Mouse (Mus musculus): Measurements from ENCODE around the gene Pdap1.
A peak's percentile ranks its signal among the peaks of the same experiment; 100 is the strongest.
"Not testable (repeated sequence)": the region's sequence is repeated elsewhere in the genome, so short reads cannot be mapped to it uniquely, and the experiment has no call there.

The Pdap1 gene

DNA sequence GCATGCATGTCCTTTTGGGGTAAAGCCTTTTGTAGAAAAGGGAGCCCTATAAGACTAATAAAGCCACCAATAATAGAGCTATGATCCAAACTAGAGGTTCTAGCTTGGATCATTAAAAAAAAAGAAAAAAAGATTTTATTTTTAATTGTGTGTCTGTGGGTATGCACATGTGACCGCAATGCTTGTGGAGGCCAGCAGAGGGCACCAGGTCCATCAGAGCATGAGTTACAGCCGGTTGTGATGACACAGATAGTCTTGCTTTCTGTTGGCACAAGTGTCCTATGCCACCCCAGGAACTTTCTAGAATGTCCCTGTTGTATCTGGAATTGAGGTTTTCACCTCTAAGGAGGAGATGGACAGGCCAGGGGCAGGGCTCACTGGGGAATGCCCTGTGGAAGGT, 20.7 kb downstream of the Pdap1 start:
- peak; percentile 62 for DNase-seq (ENCODE audit: low read depth, low spot score)

DNA sequence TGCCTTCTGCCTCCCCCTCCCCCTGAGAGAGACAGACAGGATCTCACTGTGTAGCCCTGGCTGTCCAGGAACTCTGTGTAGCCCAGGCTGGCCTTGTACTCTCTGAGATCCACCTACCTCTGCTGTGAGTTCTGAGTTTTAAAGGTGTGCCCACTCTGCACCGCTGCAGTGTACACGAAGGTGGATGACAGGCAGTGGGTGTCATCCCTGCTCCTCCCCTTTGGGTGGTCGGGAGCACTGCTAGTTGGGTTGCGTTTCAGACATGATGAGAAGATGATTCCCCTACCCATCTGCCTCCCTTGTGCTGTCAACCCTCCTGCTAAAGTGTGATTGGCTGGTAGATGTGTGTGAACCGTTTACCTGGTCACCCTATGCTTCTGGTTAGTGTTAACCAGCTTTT, 21.6 kb downstream of the Pdap1 start:
- DNase-seq (ENCODE audit: low read depth, low spot score): no peak

DNA sequence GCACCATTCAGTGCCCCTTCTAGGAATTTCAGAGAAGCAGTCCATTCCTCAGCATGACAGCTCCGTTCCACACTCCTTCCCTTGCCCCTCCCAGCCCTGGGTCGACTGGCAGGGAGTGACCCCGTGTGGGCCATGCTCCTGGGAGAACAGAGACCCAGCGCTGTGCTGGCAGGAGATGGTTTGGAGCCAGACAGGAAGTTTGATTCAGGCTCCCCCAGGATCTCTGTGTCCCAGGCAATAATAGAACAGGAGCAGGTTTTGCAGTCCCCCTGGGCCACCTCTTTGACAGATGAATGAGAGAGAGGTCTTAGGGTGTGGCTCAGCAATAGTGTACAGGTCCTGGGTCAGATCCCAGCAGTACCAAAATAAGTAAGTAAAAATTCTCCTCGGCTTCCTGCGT, 22.0 kb downstream of the Pdap1 start:
- DNase-seq (ENCODE audit: low read depth, low spot score): no peak

DNA sequence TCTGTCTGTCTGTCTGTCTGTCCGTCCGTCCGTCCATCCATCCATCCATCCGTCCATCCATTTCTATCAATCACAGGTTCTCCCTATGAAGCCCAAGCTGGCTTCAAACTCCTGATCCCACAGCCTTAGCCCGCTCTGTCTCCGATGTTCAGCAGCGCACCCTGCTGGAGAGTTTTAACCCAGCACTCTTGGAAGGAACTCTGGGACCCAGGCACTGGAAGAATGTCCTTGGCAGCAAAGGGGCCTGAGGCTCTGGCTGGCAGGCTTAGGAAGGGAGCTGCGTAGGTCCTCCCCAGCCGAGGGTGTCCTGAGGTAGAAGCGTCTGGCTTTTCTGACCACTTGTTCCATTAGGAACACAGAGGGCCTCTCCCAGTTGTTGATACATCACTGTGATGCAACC, 23.1 kb downstream of the Pdap1 start:
- DNase-seq (ENCODE audit: low read depth, low spot score): peak; percentile 87

DNA sequence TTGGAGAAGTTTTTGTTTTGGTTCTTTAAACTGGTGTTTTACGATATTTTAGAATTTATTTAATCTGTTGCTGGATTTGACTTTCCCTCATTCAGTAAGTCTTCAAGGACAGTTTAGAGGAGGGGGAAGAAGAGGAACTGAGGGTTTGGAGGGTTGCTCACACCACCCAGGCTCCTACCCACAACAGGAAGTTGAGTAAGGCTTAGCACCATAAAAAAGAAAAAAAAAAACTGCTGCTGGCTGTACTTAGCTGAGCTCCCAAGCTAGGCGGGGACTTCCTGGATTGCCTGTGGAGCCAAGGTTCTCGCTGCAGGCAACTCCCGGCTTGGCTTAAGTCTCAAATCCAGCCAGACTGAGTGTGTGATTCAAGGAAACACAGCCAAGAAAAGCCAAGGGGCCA, 23.7 kb downstream of the Pdap1 start:
- DNase-seq (ENCODE audit: low read depth, low spot score): peak; percentile 41

DNA sequence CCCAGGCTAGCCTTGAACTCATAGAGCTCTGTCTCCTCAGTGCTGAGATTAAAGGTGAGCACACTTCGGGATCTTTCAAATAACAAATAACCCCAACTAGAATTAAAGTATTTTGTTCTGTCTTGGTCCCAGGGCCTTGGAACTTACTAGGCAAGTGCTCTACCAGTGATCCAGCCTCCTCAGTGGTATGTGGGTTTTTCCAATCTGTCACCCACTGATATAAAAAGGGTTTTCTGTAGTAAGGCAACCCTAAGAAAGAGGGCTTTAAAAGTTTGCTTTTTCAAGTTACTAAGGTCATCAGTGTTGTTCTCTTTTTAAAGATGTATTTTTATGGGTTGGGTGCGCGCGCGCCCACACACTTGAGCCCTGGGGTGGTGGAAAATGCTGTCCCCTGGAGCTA, 24.3 kb downstream of the Pdap1 start:
- no peak for DNase-seq (ENCODE audit: low read depth, low spot score)

DNA sequence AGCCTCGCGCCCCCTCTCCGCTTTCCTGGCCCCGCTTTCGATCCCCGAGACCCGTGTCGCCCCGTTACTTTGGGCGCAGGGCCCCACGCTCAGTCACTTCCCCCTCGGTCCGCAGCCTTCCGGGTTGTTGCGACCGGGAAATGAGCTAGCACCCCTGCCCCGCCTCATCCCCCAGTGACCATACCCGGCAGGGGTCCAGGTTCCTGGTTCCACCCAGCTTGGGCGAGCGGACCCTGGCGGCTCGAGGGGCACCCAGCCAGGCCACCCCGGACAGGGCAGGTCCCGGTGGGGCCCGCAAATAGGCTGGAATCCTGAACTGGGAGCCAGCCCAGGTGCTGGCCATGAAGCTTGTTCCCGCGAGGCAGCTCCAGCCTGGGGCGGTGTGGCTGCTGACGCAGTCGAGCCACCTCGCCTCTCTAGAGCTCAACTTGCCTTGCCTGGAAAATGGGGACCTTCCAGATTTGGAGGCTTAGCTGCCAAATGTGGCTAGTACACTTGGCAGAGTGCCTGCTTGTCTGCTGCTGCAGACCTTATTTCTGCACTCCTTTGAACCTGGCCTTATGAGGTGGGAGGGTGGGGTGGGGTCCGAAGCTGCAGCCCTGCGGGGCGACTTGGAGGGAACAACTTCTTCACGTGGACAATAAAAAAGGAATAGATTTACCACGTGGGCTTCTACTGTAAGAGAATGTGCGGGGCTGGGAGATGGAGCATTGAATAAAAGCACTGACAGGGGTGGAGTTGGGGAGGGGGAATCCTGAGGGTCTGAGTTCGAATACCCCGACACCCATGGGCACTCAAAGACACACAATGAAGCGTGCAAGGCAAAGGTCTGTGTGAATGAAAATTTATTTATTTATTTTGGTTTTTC, 25.2 kb downstream of the Pdap1 start:
- DNase-seq (ENCODE audit: low read depth, low spot score): peak; percentile 42

DNA sequence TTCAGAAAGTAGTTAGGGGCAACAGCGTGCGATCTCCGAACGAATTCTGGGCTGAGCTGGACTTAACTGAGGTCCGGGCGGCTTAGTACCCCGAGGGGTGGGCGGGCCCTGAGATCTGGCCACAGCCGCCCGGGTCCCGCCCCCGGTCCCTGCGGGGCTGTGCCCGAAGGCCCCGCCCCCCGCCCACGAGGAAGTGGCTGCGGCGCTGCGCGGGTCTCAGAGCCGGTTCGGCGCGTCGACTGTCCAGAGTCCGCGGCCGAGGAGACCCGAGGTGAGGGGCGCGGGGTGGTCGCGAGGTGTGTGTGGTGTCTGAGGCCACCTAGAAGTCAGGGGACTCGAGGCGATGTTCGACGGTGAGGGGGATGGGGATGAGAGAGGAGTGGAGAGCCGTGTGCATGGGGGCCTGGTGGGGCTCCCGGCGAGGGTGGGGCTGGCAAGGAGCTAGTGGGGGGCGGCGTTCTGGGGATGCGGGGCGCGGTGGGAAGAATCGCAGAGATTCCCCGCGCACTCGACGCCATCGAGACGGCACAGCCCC, 25.9 kb downstream of the Pdap1 start, which contains the start of gene Arpc1b:
Gene Arpc1b, plus strand, starts transcription at position 145 of the 535 bp plus-strand sequence.
- DNase-seq (ENCODE audit: low read depth, low spot score): peak; percentile 84

DNA sequence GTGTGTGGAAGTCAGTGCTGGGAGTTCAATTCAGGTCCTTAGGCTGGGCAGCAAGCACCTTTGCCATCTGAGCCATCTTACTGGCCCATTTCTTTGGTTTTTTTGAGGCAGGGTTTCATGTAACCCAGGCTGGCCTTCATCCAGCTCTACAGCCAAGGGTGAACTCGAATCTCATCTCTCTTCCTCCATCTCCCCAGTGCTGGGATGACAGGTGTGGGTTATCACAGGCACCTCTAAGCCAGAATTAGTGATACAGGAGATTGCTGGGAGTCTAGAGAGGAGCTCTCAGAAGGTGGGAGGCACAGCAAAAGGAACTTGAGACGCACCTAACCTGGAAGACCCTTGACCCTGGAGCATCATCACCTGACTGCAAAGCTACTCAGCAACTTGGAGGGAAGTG, 26.6 kb downstream of the Pdap1 start:
- DNase-seq (ENCODE audit: low read depth, low spot score): no peak

DNA sequence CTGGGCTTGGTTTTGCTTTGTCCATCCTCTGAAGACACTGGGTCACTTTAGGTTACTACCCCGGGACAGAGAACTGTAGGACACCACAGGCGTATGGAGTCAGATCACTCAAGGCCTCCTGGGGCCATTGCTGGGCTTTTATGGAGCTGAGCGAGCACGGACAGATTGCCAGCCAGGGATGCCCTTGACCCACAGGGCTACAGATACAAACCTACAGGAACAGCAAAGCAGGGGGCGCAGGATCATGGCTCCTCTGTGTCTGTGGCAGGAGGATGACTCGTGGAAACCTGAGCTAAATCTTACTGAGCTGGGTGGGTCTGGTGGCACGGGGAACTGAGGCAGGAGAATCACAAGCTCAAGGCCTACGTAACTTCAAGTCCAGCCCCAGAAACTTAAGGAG, 27.5 kb downstream of the Pdap1 start:
- DNase-seq (ENCODE audit: low read depth, low spot score): no peak

DNA sequence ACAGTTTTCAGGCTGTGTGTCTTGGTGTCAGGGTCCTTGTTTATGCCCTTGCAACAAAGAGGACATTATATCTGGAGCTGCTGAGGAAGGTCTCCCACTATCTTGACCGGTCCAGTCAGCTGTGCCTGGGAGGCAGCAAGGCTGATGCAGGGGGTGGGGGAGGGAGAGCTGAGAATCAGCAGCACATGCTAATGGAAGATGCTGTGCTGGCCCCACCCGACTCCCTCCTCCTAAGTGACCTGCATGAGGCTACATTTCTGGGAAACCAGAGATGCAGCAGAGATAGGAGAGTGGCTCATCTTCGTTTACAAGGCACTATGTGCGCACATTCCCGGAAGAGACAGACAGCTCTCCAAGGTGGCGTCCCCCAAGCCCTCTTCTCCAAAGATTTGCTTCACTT, 29.6 kb downstream of the Pdap1 start:
- no peak for DNase-seq (ENCODE audit: low read depth, low spot score)

DNA sequence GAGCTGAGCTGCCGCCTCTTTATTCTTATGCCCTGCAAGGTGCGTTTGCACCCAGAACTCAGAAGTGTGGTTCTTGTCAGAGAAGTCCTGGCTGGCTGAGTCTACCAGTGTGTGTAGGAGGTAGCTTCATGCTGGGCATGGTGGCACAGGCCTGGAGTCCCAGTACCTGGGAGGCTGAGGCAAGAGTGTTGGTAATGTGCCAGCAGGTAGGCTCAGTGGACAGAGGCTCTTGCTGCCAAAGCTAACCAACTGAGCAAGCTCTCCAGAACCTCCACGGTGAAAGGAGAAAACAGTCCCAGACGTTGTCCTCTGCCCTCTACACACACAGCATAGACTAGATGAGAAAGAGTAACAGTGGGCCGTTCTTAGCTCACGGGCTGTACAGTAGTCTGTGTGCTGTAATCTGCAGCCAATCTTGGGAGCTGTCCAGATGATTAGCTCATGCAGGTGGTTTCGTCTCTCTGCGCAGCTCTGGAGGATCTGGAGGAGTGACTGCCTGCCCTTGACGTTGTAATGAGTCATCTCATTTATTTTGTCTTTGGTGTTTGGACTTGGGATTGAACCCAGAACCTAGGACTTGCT, 34.3 kb downstream of the Pdap1 start:
- DNase-seq (ENCODE audit: low read depth, low spot score): no peak

DNA sequence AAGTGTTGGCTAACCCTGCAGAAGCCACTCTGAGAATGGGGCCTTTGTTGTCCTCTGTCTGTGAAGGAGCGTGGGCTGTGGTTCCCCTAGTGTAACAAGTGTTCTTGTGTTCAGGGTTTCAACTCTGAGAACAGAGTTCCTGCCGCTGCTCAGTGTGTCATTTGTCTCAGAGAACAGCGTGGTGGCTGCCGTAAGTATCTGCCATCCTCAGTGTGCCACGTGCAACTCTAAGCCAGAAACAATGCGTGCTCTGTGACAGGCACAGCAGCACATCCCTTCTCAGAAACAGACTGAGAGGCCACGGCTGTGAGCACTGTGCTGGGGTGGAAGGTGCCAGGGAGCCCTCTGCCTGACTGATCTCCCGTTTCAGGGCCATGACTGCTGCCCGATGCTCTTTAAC, 35.7 kb downstream of the Pdap1 start:
- no peak for DNase-seq (ENCODE audit: low read depth, low spot score)

DNA sequence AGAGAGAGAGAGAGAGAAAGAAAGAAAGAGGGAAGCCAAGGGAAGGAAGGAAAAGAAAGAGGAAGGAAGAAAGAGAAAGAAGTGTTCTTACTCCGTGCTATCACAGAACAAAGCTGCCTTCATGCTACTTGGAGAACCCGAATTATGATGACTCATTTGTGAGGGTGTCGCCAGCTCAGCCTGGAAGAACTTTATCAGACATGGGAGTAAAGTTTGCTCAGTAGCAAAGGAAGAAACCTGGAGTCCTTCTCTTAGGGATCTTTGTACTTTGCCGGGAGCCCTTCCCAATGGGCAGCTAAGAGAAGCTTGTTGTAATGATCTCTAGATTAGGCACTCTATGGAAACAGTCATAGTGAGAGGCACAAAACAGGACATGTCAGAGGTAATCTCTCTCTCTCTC, 37.3 kb downstream of the Pdap1 start:
- no peak for DNase-seq (ENCODE audit: low read depth, low spot score)

DNA sequence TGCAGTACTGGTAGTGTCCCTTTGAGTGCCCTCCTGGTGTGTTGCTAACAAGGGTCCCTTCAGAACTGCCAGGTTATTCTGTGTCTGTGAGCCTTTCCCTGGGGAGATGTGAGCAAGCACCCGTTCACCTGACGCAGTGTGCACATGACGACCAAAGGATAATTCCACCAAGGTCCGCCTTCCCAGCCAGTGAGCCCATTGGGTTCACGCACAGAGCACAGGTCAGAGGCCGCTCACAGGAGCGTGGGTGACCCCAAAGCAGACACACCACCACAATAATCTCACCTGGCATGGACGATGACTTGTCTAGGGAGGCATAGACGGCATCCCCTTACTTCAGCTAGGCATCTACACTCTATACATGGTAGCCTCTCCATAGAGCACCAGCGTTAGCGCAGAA, 38.6 kb downstream of the Pdap1 start:
- DNase-seq (ENCODE audit: low read depth, low spot score): not testable (repeated sequence)

DNA sequence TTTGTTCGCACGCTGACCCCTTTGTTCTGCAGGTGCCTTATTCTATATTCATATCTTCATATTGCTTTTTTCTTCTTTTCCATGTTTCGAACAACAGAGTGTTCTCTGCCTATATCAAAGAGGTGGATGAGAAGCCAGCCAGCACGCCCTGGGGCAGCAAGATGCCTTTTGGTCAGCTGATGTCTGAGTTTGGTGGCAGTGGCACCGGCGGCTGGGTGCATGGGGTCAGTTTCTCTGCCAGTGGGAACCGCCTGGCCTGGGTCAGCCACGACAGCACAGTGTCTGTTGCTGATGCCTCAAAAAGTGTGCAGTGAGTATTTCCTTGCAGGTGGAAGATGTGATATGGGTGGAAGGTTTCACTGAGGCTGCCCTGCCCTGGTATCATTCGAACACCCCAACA, 39.1 kb downstream of the Pdap1 start:
- no peak for DNase-seq (ENCODE audit: low read depth, low spot score)

DNA sequence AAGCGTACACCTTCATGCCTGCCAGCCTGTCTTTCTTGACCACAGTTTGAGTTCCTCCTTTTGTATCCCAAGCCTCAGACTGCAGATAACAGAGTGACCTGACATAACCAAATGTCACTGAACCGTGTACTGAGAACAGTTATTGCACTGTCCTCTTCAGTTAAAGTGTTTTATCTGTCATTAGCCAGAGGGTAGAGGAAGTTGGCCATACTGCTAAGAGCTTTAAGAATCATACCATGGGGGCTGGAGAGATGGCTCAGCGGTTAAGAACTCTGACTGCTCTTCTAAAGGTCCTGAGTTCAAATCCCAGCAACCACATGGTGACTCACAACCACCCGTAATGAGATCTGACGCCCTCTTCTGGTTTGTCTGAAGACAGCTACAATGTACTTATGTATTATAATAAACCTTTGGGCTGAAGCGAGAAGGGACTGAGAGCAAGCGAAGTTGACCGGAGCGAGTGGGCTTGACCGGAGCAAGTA, 41.7 kb downstream of the Pdap1 start:
- no peak for DNase-seq (ENCODE audit: low read depth, low spot score)

DNA sequence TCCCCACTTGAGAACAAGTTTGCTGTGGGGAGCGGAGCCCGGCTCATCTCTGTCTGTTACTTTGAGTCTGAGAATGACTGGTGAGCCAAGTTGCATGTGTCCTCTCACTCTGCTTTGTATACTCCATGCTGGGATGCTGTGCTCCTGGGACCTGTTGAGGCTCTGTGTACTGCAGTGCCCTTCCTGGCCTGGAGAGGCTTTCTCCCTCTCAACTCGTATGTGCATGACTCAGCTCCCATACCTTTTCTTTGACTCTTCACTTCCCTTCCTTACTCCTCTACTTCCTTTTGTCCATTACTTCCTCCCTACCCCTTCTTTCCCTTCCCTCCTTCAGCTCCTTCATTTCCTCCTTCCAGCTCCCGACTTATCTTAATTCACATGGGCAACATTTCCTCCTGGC, 43.8 kb downstream of the Pdap1 start:
- no peak for DNase-seq (ENCODE audit: low read depth, low spot score)

DNA sequence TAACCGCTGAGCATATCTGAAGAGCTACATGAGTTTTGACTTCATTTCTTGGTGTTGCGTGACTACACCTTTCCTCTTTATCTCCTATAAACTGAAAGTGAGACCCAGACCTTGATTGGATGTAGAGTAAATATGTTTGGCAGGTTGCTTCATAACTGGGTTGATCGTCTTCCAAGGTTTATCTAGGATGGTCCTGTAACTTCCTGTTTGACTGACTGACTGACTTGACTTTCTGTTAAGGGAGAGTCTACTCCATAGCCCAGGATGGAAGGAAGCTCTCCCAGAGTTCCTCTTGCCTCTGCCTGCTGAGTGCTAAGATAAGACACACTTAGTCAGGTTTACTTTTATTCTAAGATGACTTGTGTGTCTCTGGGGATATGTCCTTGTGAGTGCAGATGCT, 50.2 kb downstream of the Pdap1 start:
- DNase-seq (ENCODE audit: low read depth, low spot score): no peak

DNA sequence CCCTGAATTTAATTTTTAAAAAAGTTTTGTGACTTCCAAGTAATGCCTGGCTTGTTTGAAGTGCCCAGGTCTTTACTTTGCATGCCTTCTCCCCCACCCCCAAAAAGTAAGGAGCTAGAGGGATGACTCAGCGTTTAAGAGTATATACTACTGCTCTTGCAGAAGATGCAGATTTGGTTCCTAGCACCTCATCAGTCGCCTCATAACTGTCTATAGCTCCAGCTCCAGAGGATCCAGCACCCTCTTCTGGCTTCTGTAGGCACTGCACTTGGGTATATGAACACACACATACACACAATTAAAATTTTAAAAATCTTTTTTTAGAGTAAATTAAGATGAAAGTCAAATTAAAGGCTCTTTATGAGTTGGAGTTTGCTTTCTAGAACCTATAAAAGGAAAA, 51.9 kb downstream of the Pdap1 start:
- peak; percentile 36 for DNase-seq (ENCODE audit: low read depth, low spot score)

DNA sequence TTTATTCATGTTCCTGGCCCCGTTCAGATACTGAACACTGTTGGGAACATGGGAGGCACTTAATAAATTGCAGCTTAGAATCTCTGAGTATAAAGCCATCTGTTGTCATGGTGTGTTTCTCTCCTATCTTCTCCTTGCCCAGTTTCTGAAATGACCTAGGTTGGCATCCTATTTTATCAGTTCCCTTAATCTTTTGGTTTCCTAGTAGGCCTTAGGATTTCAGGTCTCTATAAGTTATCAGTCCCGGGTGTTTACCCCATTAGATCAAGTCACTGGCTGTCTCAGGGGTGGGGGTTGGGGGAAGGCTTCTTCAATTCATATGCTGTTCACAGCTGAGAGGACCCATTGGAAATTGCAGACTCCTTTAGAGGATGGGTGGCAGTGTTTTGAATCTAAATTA, 55.2 kb downstream of the Pdap1 start:
- no peak for DNase-seq (ENCODE audit: low read depth, low spot score)

DNA sequence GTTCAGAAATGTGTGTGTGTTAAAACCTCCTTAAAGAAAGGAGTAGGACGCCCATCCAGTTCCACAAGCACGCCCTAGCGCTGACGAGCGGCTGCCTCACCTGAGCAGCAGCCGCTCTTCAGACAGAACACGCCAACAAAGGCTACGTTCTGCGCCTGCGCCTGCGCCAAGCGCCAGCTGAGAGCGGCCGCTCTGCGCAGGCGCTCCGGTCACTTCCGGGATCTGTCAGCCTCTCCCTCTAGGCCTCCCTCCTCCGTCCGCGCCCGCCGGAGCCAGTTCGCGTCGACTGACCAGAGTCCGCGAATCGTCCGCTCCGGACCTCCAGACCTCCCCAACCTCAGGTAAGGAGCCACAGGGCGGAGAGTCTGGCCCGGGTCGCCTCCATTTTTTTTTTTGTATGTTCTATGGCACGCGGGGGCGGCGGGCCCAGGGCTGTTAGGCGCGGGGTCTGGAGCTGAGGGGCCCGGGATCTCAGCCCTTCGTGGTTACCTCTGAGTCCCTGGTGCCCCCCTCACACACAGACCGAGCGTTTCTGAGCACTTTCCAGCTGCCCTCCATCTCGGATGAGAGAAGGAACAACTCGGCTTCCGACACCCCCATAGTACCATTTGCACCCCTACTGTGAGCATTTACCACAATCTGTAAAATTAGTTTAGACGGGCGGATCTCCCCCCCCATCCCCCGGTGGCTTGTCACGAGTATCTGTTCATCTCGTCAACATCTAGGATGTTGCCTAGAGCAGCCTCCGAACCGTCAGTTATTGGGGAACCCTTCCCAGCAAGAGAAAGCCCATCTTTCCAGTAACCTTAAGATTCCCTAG, 56.2 kb downstream of the Pdap1 start, which contains the start of the genes Arpc1a and Kpna7:
Gene Arpc1a, plus strand, starts transcription at position 199 of the 820 bp plus-strand sequence.
Gene Kpna7, minus strand, starts transcription at position 399 of the 820 bp plus-strand sequence.
- DNase-seq (ENCODE audit: low read depth, low spot score): peak; percentile 90
